Mouse (Mus musculus): ENCODE measurements around the gene Etfrf1.

The Etfrf1 gene

DNA sequence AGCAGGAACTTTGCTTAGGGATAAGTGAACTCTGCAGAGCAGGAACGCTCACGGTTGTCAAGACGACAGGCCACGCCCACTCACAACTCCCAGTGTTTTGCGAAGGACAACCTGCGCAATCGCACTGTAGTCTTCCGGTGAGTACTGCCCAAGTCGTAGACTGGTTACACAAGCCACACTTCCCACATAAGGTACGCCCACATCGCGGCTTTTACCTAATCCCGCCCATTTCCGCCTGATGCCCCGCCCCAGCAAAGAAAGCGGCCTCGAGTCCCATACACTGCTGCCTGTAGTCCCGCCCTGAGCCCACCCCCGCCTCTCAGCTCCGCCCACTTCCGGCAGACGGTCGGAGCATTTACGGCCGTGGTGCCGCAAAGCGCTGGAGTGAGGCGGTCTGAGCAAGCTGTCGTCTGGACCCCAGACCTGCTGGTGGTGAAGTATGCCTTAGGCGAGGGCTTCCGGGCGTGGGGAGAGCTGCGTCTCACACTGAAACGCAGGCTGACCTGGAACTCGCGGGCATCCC lies at the start of gene Etfrf1, which contains the start of gene Casc1:
Gene Etfrf1 (plus strand): TSS at position 319 of the 523 bp plus-strand sequence.
Gene Casc1 (minus strand): TSS at position 190 of the 523 bp plus-strand sequence.
- in situ Hi-C loops (cut with MseI, MboI), result no loop called here

GRCm38 (mm10) chr6:145171892-145172606 lies 38.9 kb upstream of the Etfrf1 start:
- in situ Hi-C loops (cut with MseI, MboI), result no loop called here

DNA sequence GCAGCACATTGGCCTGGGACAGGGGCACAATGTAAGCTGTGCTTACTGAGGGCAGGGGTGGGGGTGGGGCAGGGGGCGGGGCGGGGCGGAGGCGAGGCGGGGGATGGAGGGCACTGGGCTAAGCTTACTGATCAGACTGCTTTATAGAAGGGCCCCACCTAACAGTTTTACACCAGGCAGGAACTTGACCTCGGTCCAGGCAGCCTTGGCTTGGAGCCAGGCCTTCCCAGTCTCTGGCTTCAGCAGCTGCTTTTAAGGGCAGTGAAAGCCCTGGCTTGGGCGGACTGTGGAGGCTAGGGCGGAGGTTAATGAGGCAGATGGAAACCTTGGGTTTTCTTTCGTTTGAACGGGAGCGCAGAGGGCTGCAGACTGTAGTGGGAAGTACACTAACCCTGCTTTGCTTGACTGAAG lies 37.1 kb upstream of the Etfrf1 start:
- in situ Hi-C loops (cut with MseI, MboI), result no loop called here

DNA sequence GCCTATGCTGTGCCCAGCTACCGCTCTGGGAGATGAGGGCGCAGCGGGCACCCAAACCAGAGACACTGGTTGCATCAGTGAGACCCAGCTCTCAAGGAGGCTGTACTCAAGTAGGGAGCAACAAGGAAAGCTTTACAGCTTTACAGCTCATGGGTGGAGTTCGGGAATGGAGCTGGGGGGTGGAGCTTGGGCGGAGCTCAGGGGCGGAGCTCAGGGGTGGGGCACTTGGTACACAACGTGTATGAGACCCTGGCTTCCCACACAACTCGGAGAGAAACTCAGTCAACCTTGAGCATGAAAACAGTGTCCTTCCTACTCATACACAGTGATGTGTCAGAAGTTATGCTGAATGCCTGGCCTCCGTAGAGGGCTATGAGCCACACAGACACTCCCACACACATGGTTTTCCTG lies 35.4 kb upstream of the Etfrf1 start:
- in situ Hi-C loops (cut with MseI, MboI), result no loop called here

DNA sequence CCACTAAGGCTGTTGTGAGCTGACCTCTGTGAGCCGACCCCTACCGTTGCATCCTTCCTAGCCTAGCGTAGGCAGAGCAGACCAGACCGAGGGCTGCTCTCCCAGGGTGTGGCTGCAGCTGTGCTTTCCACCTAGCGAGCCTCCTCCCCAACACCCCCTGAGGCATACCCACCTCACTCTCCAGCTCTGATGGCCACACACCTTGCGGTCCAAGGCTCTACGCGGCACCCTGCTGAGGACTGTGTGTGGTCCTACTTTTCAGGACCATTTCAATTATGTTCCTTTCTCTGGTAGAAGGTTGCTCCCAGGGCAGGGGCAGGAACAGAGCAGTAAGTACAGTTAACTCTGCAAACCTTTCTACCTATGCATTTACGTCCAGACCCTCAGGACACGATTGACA lies 34.5 kb upstream of the Etfrf1 start:
- in situ Hi-C loops (cut with MseI, MboI), result no loop called here

- in situ Hi-C loops (cut with MseI, MboI), result loop anchor here in 1 of 2 experiments (10.0 kb wide), 2 partner anchors 95 to 165 kb away; no protein-coding TSS in a partner anchor
These were observed 31.3 kb upstream of the Etfrf1 start for GRCm38 (mm10) chr6:145179665-145180064.

GRCm38 (mm10) chr6:145182044-145182443 lies 28.9 kb upstream of the Etfrf1 start:
- in situ Hi-C loops (cut with MseI, MboI), result loop anchor here in 1 of 2 experiments (10.0 kb wide), 2 partner anchors 97 to 163 kb away; no protein-coding TSS in a partner anchor

GRCm38 (mm10) chr6:145186096-145186495 lies 24.8 kb upstream of the Etfrf1 start:
- in situ Hi-C loops (cut with MseI, MboI), result loop anchor here in 1 of 2 experiments (10.0 kb wide), 2 partner anchors 101 to 159 kb away; no protein-coding TSS in a partner anchor

- in situ Hi-C loops (cut with MseI, MboI), result loop anchor here in 1 of 2 experiments (10.0 kb wide), 2 partner anchors 103 to 157 kb away; no protein-coding TSS in a partner anchor
These were observed 23.5 kb upstream of the Etfrf1 start for GRCm38 (mm10) chr6:145187093-145188088.

DNA sequence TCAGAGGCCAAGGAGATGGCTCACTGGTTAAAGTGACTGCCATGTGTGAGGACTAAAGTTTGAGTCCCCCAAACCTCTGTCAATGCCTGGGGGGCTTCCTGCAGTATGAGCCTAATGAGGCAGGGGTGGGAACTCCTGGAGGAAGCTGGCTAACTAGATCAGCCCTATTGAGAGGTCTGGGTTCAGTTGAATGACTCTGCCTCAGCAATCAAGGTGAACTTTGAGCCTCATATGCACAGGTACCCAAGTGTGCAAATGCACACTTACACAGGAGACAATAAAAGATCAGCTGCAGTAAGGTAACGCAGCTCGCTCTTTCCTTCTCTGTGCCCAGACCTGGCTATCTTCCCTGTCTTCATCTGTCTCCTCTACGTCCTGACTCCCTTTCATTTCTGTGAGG lies 17.9 kb upstream of the Etfrf1 start:
- in situ Hi-C loops (cut with MseI, MboI), result no loop called here

GRCm38 (mm10) chr6:145193446-145193845 lies 17.5 kb upstream of the Etfrf1 start:
- in situ Hi-C loops (cut with MseI, MboI), result no loop called here

- in situ Hi-C loops (cut with MseI, MboI), result no loop called here
These were observed 12.8 kb upstream of the Etfrf1 start for GRCm38 (mm10) chr6:145197949-145198686.

DNA sequence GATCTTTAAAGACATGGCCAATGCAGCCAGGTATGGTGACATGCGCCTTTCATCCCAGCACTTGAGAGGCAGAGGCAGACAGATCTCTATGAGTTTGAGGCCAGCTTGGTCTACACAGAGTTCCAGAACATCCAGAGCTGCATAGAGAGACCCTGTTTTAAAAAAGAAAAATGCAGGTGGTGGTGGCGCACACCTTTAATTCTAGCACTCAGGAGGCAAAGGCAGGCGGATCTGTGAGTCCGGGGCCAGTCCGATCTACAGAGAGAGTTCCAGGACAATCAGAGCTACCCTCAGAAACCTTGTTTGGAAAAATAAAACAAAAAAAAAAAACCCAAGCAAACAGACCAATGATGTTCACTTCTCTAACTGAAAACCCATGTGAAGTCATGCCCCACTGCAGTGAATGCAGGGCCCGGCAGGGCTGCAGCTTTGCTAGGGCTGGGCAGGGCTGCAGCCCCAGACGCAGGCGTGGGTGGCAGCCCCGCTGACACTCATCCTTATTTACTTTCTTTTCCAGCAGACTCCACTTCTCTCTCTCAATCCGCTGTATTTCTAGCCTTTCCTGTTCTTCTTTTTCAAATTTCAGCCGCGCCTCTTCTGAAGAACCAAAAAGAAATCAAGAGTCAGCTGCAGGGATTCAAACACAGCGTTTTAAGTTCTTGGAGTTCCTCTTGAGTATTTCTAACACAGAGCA lies 8.4 kb upstream of the Etfrf1 start:
- in situ Hi-C loops (cut with MseI, MboI), result no loop called here

- in situ Hi-C loops (cut with MseI, MboI), result no loop called here
These were observed 6.5 kb upstream of the Etfrf1 start for GRCm38 (mm10) chr6:145204440-145204839.

DNA sequence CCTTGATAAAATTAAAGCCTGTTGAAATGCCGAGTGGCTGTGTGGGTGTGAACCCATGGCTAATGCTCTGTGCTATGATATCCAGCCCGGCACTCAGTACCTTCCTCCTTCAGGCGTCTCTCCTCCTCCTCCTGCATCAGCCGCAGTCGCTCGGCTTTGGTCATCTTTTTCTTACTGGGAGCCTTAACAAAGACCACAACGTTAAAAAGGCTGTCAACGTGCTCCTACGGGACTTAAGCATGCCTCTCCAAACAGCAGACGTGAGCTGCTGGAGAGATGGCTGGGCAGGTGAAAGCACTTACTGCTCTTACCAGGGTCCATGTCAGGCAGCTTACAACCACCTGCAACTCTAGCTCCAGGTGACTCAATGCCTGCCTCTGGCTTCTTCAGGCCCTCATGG lies 5.8 kb upstream of the Etfrf1 start:
- in situ Hi-C loops (cut with MseI, MboI), result no loop called here

- in situ Hi-C loops (cut with MseI, MboI), result no loop called here
These were observed 766 bp upstream of the Etfrf1 start for GRCm38 (mm10) chr6:145210056-145210680.

DNA sequence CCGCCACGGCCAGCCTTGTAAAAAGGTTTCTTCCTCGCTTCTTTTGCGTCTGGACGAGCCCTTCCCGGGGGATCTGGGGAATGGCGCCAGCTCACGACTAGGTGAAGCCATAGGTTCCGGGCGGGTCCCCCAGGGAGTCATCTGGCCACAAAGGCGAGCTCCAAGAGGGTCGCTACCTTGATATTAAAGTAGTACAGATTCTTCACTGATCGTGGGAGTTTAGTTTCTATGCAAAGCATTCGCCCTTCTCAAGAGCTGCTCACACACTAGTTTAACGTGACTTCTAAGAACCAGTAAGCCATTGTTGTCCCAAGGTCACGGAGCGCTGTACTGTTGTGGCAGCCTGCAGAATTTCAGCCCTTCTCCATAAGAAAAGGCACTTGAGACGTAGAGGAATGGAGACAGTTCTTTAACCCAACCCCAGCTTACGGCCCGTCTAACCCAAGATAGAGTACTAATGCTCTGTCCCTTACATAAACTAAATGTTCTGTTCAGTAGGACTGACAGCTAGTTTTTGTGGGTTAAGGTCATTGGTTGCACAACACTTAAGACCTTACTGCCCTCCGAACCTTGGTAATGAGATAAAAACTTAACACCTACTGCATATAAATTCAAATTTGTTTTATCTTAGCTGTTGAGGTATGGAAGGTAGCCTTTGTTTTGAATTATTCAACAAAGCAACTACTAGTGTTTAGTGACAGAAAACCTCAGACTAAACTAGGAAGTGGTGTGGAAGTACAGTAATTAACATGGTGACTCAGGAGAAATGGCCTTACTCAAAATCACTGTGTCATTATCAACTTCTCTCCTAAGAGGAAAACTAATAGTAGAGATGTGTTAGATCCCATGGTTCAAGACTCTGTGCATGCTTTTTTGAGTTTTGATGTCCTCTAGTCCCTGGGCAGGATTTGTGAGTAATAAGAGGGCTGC lies 707 bp downstream of the Etfrf1 start:
- in situ Hi-C loops (cut with MseI, MboI), result no loop called here

DNA sequence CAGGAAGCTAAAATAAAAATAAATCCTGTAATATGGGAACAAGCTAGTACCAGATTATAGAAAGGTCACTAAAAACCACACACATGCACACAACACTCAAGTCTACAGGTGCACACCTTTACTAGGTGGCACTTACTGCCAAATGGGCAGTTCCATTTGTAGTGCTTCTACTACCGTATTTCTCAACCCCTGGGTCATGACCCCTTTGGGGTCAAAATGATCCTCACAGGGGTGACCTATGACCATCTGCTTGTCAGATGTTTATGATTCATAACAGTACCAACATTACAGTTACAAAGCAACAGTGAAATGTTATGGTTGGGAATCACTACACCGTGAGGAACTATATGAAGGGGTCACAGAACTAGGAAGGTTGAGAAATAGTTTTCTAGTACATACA lies 3.0 kb downstream of the Etfrf1 start:
- in situ Hi-C loops (cut with MseI, MboI), result no loop called here

DNA sequence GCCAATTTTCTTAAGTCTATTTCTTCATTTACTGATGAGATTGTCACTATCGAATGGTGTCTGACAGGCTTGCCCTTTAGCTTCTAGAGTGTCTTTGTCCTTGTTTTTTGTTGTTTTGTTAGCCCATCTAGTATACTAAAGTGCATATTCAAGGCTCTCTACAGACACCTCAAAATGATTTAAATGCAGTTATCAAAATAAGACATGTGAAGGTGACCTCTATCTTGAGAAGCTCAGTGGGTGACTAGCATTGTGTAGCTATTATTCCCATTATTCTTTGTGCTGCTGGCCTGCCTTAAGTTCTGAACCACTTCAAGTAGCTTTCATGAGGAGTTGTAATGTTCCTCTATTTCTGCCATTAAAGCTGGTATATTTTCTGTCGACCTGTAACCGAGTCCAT lies 4.9 kb downstream of the Etfrf1 start:
- in situ Hi-C loops (cut with MseI, MboI), result no loop called here

Data from mouse trophoblast stem cell (cell line).